In genomic region chr4:42949051-42949675, GRCm38 (mm10) we compare ENCODE assay signal across 8 mouse cellular contexts. TPM values are rescaled to one million over a fixed set of nuclear protein-coding genes. Genes with fewer than 3 reads are reported as not detected.
DNase-seq lines count a peak whose midpoint lies in the region; ATAC-seq and TF ChIP-seq lines count a peak whose summit lies in the region.

No protein-coding gene starts in this region.

- H3K4me3 ChIP-seq in cerebellum, adult 2 months (replicated peaks; ENCODE audit: insufficient read depth, low read depth, low read length): peak overlapping the region; percentile 50
- no peak overlapping the region for H3K4me3 ChIP-seq in neural tube, embryonic 11.5 days (ENCODE audit: low read depth, low read length)
- peak overlapping the region; percentile 85 for H3K4me3 ChIP-seq in limb, embryonic 14.5 days (replicated peaks; ENCODE audit: low read length)
- peak overlapping the region; percentile 82 for H3K4me3 ChIP-seq in stomach, embryonic 14.5 days (ENCODE audit: low read depth, low read length)

- H3K9me3 ChIP-seq in neural tube, embryonic 11.5 days (ENCODE audit: control insufficient read depth, low read length): no peaks in the 10 kb centered on the region
- no peaks in the 10 kb centered on the region for H3K9me3 ChIP-seq in limb, embryonic 14.5 days (ENCODE audit: control insufficient read depth, low read length)
- no peaks in the 10 kb centered on the region for H3K9me3 ChIP-seq in stomach, embryonic 14.5 days (ENCODE audit: control insufficient read depth, low read depth, low read length)

- H3K4me1 ChIP-seq in cerebellum, adult 2 months (ENCODE audit: control insufficient read depth, insufficient read depth, low read length): peaks cover 35% of the 10 kb centered on the region
- H3K4me1 ChIP-seq in neural tube, embryonic 11.5 days (ENCODE audit: control insufficient read depth, insufficient read depth, low read length): peaks cover 31% of the 10 kb centered on the region
- peaks cover 9% of the 10 kb centered on the region for H3K4me1 ChIP-seq in limb, embryonic 14.5 days (ENCODE audit: control insufficient read depth, insufficient read depth, low read length)
- peaks cover 14% of the 10 kb centered on the region; the same call in 1 of the 2 replicates for H3K4me1 ChIP-seq in stomach, embryonic 14.5 days (ENCODE audit: control insufficient read depth, insufficient read depth, low read length)

- H3K36me3 ChIP-seq in neural tube, embryonic 11.5 days (ENCODE audit: control insufficient read depth, insufficient read depth, low read length): peaks cover 2% of the 10 kb centered on the region; the same call in 1 of the 2 replicates
- H3K36me3 ChIP-seq in limb, embryonic 14.5 days (ENCODE audit: control insufficient read depth, insufficient read depth, low read length): no peaks in the 10 kb centered on the region
- H3K36me3 ChIP-seq in stomach, embryonic 14.5 days (ENCODE audit: control insufficient read depth, insufficient read depth, low read length): no peaks in the 10 kb centered on the region

- TF ChIP-seq CTCF in cerebellum, adult 2 months (IDR thresholded peaks at IDR 0.05; ENCODE audit: borderline replicate concordance, insufficient read depth, low read depth, low read length): no peak

- peak overlapping the region; percentile 42 for H3K4me2 ChIP-seq in neural tube, embryonic 11.5 days (ENCODE audit: low read depth)
- peak overlapping the region; percentile 75 for H3K4me2 ChIP-seq in limb, embryonic 14.5 days (replicated peaks; ENCODE audit: low read depth, low read length, severe bottlenecking)
- peak overlapping the region; percentile 74 for H3K4me2 ChIP-seq in stomach, embryonic 14.5 days (replicated peaks; ENCODE audit: low read depth, low read length)

- no peaks in the 10 kb centered on the region for H3K27me3 ChIP-seq in cerebellum, adult 2 months (ENCODE audit: control insufficient read depth, insufficient read depth, low read length)
- H3K27me3 ChIP-seq in neural tube, embryonic 11.5 days (ENCODE audit: control insufficient read depth, insufficient read depth, low read length): 0 out of 2 replicates have a peak, but pooled peaks cover 2% of the 10 kb centered on the region
- peaks cover 6% of the 10 kb centered on the region; the same call in 1 of the 2 replicates for H3K27me3 ChIP-seq in limb, embryonic 14.5 days (ENCODE audit: control insufficient read depth, insufficient read depth, low read length)
- 0 out of 2 replicates have a peak, but pooled peaks cover 4% of the 10 kb centered on the region for H3K27me3 ChIP-seq in stomach, embryonic 14.5 days (ENCODE audit: control insufficient read depth, insufficient read depth, low read length)

- 7% methylated on average over 14 of the region's 14 CpGs for WGBS in cerebellum, adult 2 months
- 13% methylated on average over 14 of the region's 14 CpGs for WGBS in neural tube, embryonic 11.5 days
- 7% methylated on average over 14 of the region's 14 CpGs for WGBS in limb, embryonic 14.5 days
- WGBS in stomach, embryonic 14.5 days: 11% methylated on average over 14 of the region's 14 CpGs

- DNase-seq in cerebellum, adult 2 months: no peak
- DNase-seq in cerebellum, adult 9-10 months: no peak
- no peak for DNase-seq in neural tube, embryonic 11.5 days (ENCODE audit: low spot score)
- no peak for DNase-seq in neural tube, embryonic 10.5 days (ENCODE audit: extremely low spot score, low spot score)
- DNase-seq in limb, embryonic 14.5 days (ENCODE audit: low spot score): no peak
- DNase-seq in cerebellum, postnatal 25 days: no peak
- no peak for DNase-seq in right cerebral cortex, postnatal 10 days (ENCODE audit: low spot score in 2 of 2)

- no peak overlapping the region for H3K9ac ChIP-seq in neural tube, embryonic 11.5 days (ENCODE audit: low read length)
- no peak overlapping the region for H3K9ac ChIP-seq in limb, embryonic 14.5 days (ENCODE audit: low read depth, low read length, severe bottlenecking)
- no peak overlapping the region for H3K9ac ChIP-seq in stomach, embryonic 14.5 days (replicated peaks; ENCODE audit: low read depth, low read length)

- peak overlapping the region; percentile 43 for H3K27ac ChIP-seq in cerebellum, adult 2 months (ENCODE audit: insufficient read depth, low read length)
- H3K27ac ChIP-seq in neural tube, embryonic 11.5 days (ENCODE audit: low read depth, low read length): 0 out of 2 replicates have a peak overlapping the region, but pooled peaks have one; percentile 24
- H3K27ac ChIP-seq in limb, embryonic 14.5 days (replicated peaks; ENCODE audit: low read depth, low read length): no peak overlapping the region
- no peak overlapping the region for H3K27ac ChIP-seq in stomach, embryonic 14.5 days (ENCODE audit: low read length)

- peak; percentile 90; the same call in 1 of the 2 replicates for TF ChIP-seq POLR2A in cerebellum, adult 2 months (IDR thresholded peaks at IDR 0.05; ENCODE audit: borderline replicate concordance, insufficient read depth, low read length)
- no peak for TF ChIP-seq POLR2A in limb, embryonic 14.5 days (IDR thresholded peaks at IDR 0.05; ENCODE audit: borderline replicate concordance, extremely low read depth, insufficient read depth, insufficient read length)

- no peak for ATAC-seq in neural tube, embryonic 11.5 days (ENCODE audit: insufficient read depth, low FRiP score, low TSS enrichment)
- no peak for ATAC-seq in limb, embryonic 14.5 days (ENCODE audit: low FRiP score, low read depth)
- ATAC-seq in stomach, embryonic 14.5 days (ENCODE audit: insufficient number of reproducible peaks, insufficient read depth, low FRiP score, low read depth): no peak

RNA-seq across cellular contexts. Expression of gene Dnajb5, which starts 0.5 kb away (rescaled TPM):
- 55.0 and 58.7 TPM in 2 replicates for polyA plus RNA-seq in cerebellum, adult 2 months (2012; rRNA removed)
- polyA plus RNA-seq in neural tube, embryonic 11.5 days (2014; fragmentation: Nextera tagmentation; extraction: Ambion mirVana): 21.3 and 21.5 TPM in 2 replicates
- polyA plus RNA-seq in limb, embryonic 14.5 days (2012; rRNA removed): 16.9 and 17.4 TPM in 2 replicates
- polyA plus RNA-seq in limb, embryonic 14.5 days (2014; fragmentation: Nextera tagmentation; extraction: Ambion mirVana): 7.4 and 7.6 TPM in 2 replicates
- 10.0 and 11.0 TPM in 2 replicates for polyA plus RNA-seq in stomach, embryonic 14.5 days (2014; fragmentation: Nextera tagmentation; extraction: Ambion mirVana)

RNA-seq across cellular contexts. Expression of gene 1700022I11Rik, which starts 20.2 kb away (rescaled TPM):
- polyA plus RNA-seq in cerebellum, adult 2 months (2012; rRNA removed): not detected in 2 replicates
- 0.39 and 0.56 TPM in 2 replicates for polyA plus RNA-seq in neural tube, embryonic 11.5 days (2014; fragmentation: Nextera tagmentation; extraction: Ambion mirVana)
- polyA plus RNA-seq in limb, embryonic 14.5 days (2012; rRNA removed): not detected in 2 replicates
- polyA plus RNA-seq in limb, embryonic 14.5 days (2014; fragmentation: Nextera tagmentation; extraction: Ambion mirVana): 0.45 and 0.48 TPM in 2 replicates
- 0.22 and 0.97 TPM in 2 replicates for polyA plus RNA-seq in stomach, embryonic 14.5 days (2014; fragmentation: Nextera tagmentation; extraction: Ambion mirVana)

RNA-seq across cellular contexts. Expression of gene Phf24, which starts 32.7 kb away (rescaled TPM):
- 79.9 and 84.1 TPM in 2 replicates for polyA plus RNA-seq in cerebellum, adult 2 months (2012; rRNA removed)
- 2.7 and 3.6 TPM in 2 replicates for polyA plus RNA-seq in neural tube, embryonic 11.5 days (2014; fragmentation: Nextera tagmentation; extraction: Ambion mirVana)
- polyA plus RNA-seq in limb, embryonic 14.5 days (2012; rRNA removed): 2.4 and 2.7 TPM in 2 replicates
- 1.1 and 1.2 TPM in 2 replicates for polyA plus RNA-seq in limb, embryonic 14.5 days (2014; fragmentation: Nextera tagmentation; extraction: Ambion mirVana)
- 2.6 and 3.1 TPM in 2 replicates for polyA plus RNA-seq in stomach, embryonic 14.5 days (2014; fragmentation: Nextera tagmentation; extraction: Ambion mirVana)

RNA-seq across cellular contexts. Expression of gene Vcp, which starts 51.1 kb away (rescaled TPM):
- 196 and 200 TPM in 2 replicates for polyA plus RNA-seq in cerebellum, adult 2 months (2012; rRNA removed)
- polyA plus RNA-seq in neural tube, embryonic 11.5 days (2014; fragmentation: Nextera tagmentation; extraction: Ambion mirVana): 664 and 691 TPM in 2 replicates
- polyA plus RNA-seq in limb, embryonic 14.5 days (2012; rRNA removed): 194 and 248 TPM in 2 replicates
- 468 and 501 TPM in 2 replicates for polyA plus RNA-seq in limb, embryonic 14.5 days (2014; fragmentation: Nextera tagmentation; extraction: Ambion mirVana)
- 473 and 500 TPM in 2 replicates for polyA plus RNA-seq in stomach, embryonic 14.5 days (2014; fragmentation: Nextera tagmentation; extraction: Ambion mirVana)

Comparison
In these comparisons a context has a peak if more than half of its experiments do, and no peak if none do; other contexts are left out.
1. H3K27ac ChIP-seq: peak in cerebellum, adult 2 months (single experiment) and neural tube, embryonic 11.5 days (single experiment); none in limb, embryonic 14.5 days (single experiment) and stomach, embryonic 14.5 days (single experiment).
2. RNA of gene Phf24, which starts 32.7 kb away (polyA plus RNA-seq): 79.9 to 84.1 TPM in cerebellum, adult 2 months; 2.6 to 3.1 TPM in stomach, embryonic 14.5 days, 1.1 to 2.7 TPM in limb, embryonic 14.5 days and 2.7 to 3.6 TPM in neural tube, embryonic 11.5 days; every median in the first group is over 10 times any median in the second.
3. Peak in every context shown above with its lines, with median percentiles within 50 percentile points of each other: H3K4me2 ChIP-seq.